Mouse (Mus musculus): ENCODE data around the gene Ifi209. TPM values are rescaled to one million over a fixed set of nuclear protein-coding genes. Genes with fewer than 3 reads are reported as not detected.
"Not testable (repeated sequence)": the region's sequence is repeated elsewhere in the genome, so short reads cannot be mapped to it uniquely, and the experiment has no call there.

Gene Ifi209
- polyA plus RNA-seq, 1 experiment from 2014 or later = 2.5 TPM

- Histone ChIP-seq H3K36me3 (replicated peaks; ENCODE audit: insufficient read depth, low read length) (no peaks in the 10 kb centered on the region), H3K4me3 (ENCODE audit: low read depth, low read length) (no peak overlapping the region; the same call in 1 of the 2 replicates), H3K27ac (ENCODE audit: low read depth) (no peak overlapping the region), H3K4me2 (ENCODE audit: low read depth, low read length) (no peak overlapping the region), H3K9ac (replicated peaks) (no peak overlapping the region), H3K4me1 (ENCODE audit: insufficient read depth) (no peaks in the 10 kb centered on the region), H3K27me3 (ENCODE audit: insufficient read depth, low read length) (no peaks in the 10 kb centered on the region), H3K9me3 (ENCODE audit: low read length) (no peaks in the 10 kb centered on the region)
- DNase-seq (no peak), ATAC-seq (no peak)
- TF ChIP-seq CTCF (IDR thresholded peaks at IDR 0.05; ENCODE audit: low read depth) (no peak), EP300 (IDR thresholded peaks at IDR 0.05; ENCODE audit: low read depth) (no peak)
- WGBS (ENCODE audit: insufficient replicate concordance) = 49% methylated on average over 5 of the region's 5 CpGs
These were observed 3.4 kb downstream of the Ifi209 start for GRCm38 (mm10) chr1:173633969-173634645.

- Histone ChIP-seq H3K4me3 (ENCODE audit: low read depth, low read length) (no peak overlapping the region), H3K27ac (ENCODE audit: low read depth) (no peak overlapping the region), H3K9me3 (ENCODE audit: low read length) (no peaks in the 10 kb centered on the region), H3K36me3 (replicated peaks; ENCODE audit: insufficient read depth, low read length) (no peaks in the 10 kb centered on the region), H3K4me1 (ENCODE audit: insufficient read depth) (no peaks in the 10 kb centered on the region), H3K4me2 (ENCODE audit: low read depth, low read length) (no peak overlapping the region), H3K27me3 (ENCODE audit: insufficient read depth, low read length) (no peaks in the 10 kb centered on the region), H3K9ac (replicated peaks) (no peak overlapping the region)
- TF ChIP-seq CTCF (IDR thresholded peaks at IDR 0.05; ENCODE audit: low read depth) = no peak
- TF ChIP-seq EP300 (IDR thresholded peaks at IDR 0.05; ENCODE audit: low read depth) = no peak
- DNase-seq (no peak), ATAC-seq (no peak)
- 72% methylated on average over 2 of the region's 2 CpGs for WGBS (ENCODE audit: insufficient replicate concordance)
These were observed 14.7 kb downstream of the Ifi209 start for GRCm38 (mm10) chr1:173645393-173645792.

GRCm38 (mm10) chr1:173657973-173658372 is 27.3 kb downstream of the Ifi209 start:
- DNase-seq (no peak), ATAC-seq (no peak)
- Histone ChIP-seq H3K27me3 (ENCODE audit: insufficient read depth, low read length) (no peaks in the 10 kb centered on the region), H3K9ac (replicated peaks) (no peak overlapping the region), H3K27ac (ENCODE audit: low read depth) (no peak overlapping the region), H3K9me3 (ENCODE audit: low read length) (no peaks in the 10 kb centered on the region), H3K4me1 (ENCODE audit: insufficient read depth) (no peaks in the 10 kb centered on the region), H3K36me3 (replicated peaks; ENCODE audit: insufficient read depth, low read length) (no peaks in the 10 kb centered on the region), H3K4me3 (ENCODE audit: low read depth, low read length) (no peak overlapping the region), H3K4me2 (ENCODE audit: low read depth, low read length) (no peak overlapping the region)
- TF ChIP-seq EP300 (IDR thresholded peaks at IDR 0.05; ENCODE audit: low read depth) = no peak
- TF ChIP-seq CTCF (IDR thresholded peaks at IDR 0.05; ENCODE audit: low read depth) = no peak
- WGBS (ENCODE audit: insufficient replicate concordance) = 57% methylated on average over 4 of the region's 4 CpGs

GRCm38 (mm10) chr1:173673458-173674097 is 42.9 kb downstream of the Ifi209 start, which contains the start of gene Ifi208:
Gene Ifi208 (plus strand): TSS chr1:173673675.
- 22% methylated on average over 3 of the region's 3 CpGs for WGBS (ENCODE audit: insufficient replicate concordance)
- H3K27me3 ChIP-seq (ENCODE audit: insufficient read depth, low read length); H3K4me3 ChIP-seq (ENCODE audit: low read depth, low read length); H3K4me1 ChIP-seq (ENCODE audit: insufficient read depth); H3K36me3 ChIP-seq (replicated peaks; ENCODE audit: insufficient read depth, low read length); H3K27ac ChIP-seq (ENCODE audit: low read depth); H3K9ac ChIP-seq (replicated peaks); H3K9me3 ChIP-seq (ENCODE audit: low read length); ATAC-seq; DNase-seq; H3K4me2 ChIP-seq (ENCODE audit: low read depth, low read length): not testable (repeated sequence)

GRCm38 (mm10) chr1:173678605-173679004 is 47.9 kb downstream of the Ifi209 start:
- H3K4me1 ChIP-seq (ENCODE audit: insufficient read depth); H3K9ac ChIP-seq (replicated peaks); H3K4me3 ChIP-seq (ENCODE audit: low read depth, low read length); H3K4me2 ChIP-seq (ENCODE audit: low read depth, low read length); DNase-seq; ATAC-seq; H3K36me3 ChIP-seq (replicated peaks; ENCODE audit: insufficient read depth, low read length); H3K27me3 ChIP-seq (ENCODE audit: insufficient read depth, low read length); H3K9me3 ChIP-seq (ENCODE audit: low read length); H3K27ac ChIP-seq (ENCODE audit: low read depth): not testable (repeated sequence)
- WGBS (ENCODE audit: insufficient replicate concordance) = 56% methylated on average over 1 of the region's 1 CpGs

GRCm38 (mm10) chr1:173694270-173694669 is 63.6 kb downstream of the Ifi209 start:
- no peaks in the 10 kb centered on the region for H3K27me3 ChIP-seq (ENCODE audit: insufficient read depth, low read length)
- no peak overlapping the region for H3K9ac ChIP-seq (replicated peaks)
- no peaks in the 10 kb centered on the region for H3K4me1 ChIP-seq (ENCODE audit: insufficient read depth)
- H3K4me2 ChIP-seq (ENCODE audit: low read depth, low read length) = no peak overlapping the region
- ATAC-seq (no peak), DNase-seq (no peak)
- H3K4me3 ChIP-seq (ENCODE audit: low read depth, low read length) = no peak overlapping the region
- H3K9me3 ChIP-seq (ENCODE audit: low read length) = no peaks in the 10 kb centered on the region
- H3K36me3 ChIP-seq (replicated peaks; ENCODE audit: insufficient read depth, low read length) = no peaks in the 10 kb centered on the region
- no peak overlapping the region for H3K27ac ChIP-seq (ENCODE audit: low read depth)
- 38% methylated on average over 1 of the region's 1 CpGs for WGBS (ENCODE audit: insufficient replicate concordance)
- TF ChIP-seq EP300 (IDR thresholded peaks at IDR 0.05; ENCODE audit: low read depth) = no peak
- TF ChIP-seq CTCF (IDR thresholded peaks at IDR 0.05; ENCODE audit: low read depth) = no peak

Small RNA genes within 50 kb of the gene (microRNA-seq; reads per million reads assigned to microRNA genes)
- gene Gm44339 = not detected

Other genes with a start within 250 kb of the Ifi209 start
- 0.33 and 0.65 TPM in 2 replicates for gene Ifi206, start 139.9 kb upstream of the Ifi209 start, polyA plus RNA-seq (2015; fragmentation: Nextera tagmentation; extraction: Ambion mirVana)
- 0.14 and 0.18 TPM in 2 replicates for gene Ifi214, start 95.0 kb upstream of the Ifi209 start, polyA plus RNA-seq (2015; fragmentation: Nextera tagmentation; extraction: Ambion mirVana)
- gene Ifi213, start 31.6 kb upstream of the Ifi209 start, polyA plus RNA-seq (2015; fragmentation: Nextera tagmentation; extraction: Ambion mirVana) = 0.75 and 1.5 TPM in 2 replicates
- gene Ifi208, start 42.8 kb downstream of the Ifi209 start, polyA plus RNA-seq (2015; fragmentation: Nextera tagmentation; extraction: Ambion mirVana) = 0.05 TPM in 1 of 2 replicates, not detected in the other
- 2.5 TPM in 2 replicates for gene Ifi207, start 110.8 kb downstream of the Ifi209 start, polyA plus RNA-seq (2015; fragmentation: Nextera tagmentation; extraction: Ambion mirVana)
- 9.2 and 10.1 TPM in 2 replicates for gene Ifi204, start 136.0 kb downstream of the Ifi209 start, polyA plus RNA-seq (2015; fragmentation: Nextera tagmentation; extraction: Ambion mirVana)

Data from liver, postnatal 0 days (tissue).